Mouse (Mus musculus): ENCODE data around the gene Vwce. TPM values are rescaled to one million over a fixed set of nuclear protein-coding genes. Genes with fewer than 3 reads are reported as not detected.

Gene Vwce
- total RNA-seq, 2 experiments from 2014 or later, result 1.0 to 2.3 TPM

DNA sequence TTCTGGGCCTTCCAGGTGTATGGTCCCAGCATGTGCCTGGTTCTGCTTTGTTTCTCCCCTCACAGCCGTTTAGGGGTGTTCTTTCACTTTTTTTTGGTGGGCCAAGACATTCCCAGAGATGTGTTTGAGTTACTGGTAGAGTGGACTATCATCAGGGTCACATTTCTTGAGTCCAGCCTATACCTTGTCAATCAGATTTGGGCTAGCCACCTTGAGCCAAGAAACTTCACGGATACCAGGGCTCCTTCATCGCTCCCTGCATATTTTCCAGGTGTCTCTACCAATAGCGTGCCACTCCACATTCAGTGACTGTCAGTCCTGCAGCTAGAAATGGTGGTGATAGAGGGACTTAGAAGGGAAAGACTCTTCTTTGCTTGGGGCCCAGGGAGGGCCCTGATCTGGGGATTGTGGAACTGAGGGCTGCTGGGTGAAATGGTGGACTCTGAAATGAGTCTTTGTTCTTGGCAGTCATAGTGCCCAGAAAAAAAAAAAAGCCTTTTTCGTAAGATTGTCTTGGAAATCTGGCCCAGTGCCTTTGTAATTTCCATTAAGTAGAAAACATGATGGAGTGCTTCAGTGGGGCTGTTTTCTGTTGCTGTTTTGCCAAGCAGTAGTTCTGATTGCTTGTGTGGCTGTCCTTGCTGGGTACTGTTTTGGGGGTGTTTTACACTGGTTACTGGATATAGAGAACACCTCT lies 55.6 kb downstream of the Vwce start:
- no peak for DNase-seq (ENCODE audit: low spot score in 2 of 2)

DNA sequence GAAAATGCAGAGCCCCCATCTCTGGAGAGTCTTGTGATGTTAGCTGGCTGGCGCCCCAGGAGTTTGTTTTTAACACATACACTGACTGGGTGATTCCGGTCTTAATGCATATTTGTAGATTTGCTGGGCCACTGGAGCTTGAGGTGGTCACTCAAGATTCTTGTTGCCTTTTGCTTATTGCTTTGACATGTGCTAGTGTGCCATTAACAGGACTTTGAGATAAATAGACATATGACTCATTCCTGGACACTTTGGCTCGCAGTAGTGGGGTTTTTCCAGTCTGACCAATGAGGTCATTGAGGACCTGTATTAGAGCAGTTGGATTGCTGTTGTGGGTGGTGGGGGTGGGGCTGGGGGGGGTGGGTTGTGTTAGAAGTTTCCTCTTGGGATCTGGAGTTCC lies 56.3 kb downstream of the Vwce start:
- no peak for DNase-seq (ENCODE audit: low spot score in 2 of 2)

DNA sequence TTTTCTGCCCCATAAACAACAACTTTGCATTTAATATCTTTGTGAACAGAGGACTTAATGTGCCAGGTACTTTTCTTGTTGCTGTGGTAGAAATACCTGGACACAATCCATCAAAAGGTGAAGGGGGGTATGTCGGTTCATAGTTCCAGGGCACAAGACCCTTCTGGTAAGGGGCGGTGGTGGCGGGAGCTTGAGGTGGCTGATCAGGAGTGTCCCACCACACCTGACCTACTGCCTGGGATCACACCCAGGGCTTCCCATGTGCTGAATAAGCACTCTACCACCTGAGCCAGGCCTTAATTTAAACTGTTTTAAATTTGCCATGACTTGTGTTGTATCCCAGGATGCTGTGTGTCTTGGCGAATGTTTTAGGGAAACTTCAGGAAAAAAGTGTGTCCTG lies 57.1 kb downstream of the Vwce start:
- DNase-seq (ENCODE audit: low spot score in 2 of 2), result no peak

DNA sequence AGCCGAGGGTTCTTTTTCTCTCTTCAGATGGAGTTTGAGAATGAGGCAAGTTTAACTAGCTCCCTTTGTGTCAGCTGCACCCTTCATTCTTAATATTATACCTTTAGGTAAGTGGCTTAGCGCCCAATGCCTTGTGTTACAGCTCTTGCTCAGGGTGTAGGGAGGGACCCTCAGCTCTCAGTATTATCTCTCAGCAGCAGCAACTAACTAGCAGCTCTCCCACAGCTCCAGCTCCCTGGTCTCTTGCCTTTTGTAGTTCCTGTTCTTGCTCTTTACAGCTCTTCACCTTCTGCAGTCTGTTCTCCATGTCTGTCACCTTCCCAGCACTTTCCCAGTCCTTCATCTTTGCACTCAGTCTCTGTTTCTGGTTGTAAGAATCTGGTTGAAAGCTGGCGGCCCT lies 57.6 kb downstream of the Vwce start:
- no peak for DNase-seq (ENCODE audit: low spot score in 2 of 2)

DNA sequence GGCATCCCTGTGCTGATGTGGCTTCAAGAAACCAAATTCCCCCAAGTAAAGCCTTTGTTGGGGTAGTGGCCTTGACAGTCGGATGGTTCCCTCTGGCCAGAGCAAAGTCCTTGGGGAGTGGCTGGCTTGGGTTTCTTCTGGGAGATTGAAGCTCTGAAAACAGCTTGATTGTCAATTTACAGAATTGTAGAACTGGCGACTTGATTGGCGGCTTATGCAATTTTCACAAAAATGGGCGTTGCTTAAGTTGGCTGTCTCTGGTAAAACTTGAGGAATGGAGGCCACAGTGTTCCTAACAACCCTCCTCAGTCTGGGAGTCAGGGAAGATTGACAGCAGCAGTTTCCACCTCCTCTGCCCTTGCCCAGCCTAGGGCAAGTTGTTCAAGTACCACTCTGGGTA lies 58.3 kb downstream of the Vwce start:
- DNase-seq (ENCODE audit: low spot score in 2 of 2), result no peak

DNA sequence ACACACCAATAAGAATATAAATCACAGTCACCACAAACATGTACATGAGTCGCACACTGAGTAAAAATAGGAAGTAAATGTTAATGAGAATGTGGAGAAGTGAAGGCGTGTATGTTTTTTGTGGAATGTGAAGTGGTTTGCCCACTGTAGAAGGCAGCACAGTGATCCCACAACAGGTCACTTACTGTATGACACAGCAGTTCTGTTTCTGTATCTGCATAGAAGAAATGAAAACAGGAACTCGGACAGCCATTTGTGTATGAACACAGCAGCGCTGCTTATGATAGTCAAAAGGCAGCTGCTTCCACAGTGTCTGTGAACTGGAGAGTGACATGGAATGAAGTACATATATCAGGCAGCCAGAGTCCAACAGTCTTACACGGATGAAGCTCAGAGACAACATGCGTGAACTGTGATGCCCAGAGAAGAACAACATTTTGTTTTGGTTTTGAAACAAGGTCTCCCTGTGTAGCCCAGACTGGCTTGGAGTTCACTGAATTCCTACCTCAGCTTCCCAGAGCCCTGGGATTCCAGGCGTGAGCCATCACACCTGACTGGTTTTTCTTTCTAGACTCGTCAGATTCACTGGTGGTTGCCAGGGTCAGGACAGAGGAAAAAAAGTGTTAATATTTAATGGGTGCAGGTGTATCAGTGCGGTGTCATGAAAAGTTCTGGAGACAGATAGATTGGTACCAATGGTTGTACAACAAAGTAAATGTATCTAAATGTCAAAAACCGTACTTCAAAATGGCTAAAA lies 60.1 kb downstream of the Vwce start:
- no peak for DNase-seq (ENCODE audit: low spot score in 2 of 2)

DNA sequence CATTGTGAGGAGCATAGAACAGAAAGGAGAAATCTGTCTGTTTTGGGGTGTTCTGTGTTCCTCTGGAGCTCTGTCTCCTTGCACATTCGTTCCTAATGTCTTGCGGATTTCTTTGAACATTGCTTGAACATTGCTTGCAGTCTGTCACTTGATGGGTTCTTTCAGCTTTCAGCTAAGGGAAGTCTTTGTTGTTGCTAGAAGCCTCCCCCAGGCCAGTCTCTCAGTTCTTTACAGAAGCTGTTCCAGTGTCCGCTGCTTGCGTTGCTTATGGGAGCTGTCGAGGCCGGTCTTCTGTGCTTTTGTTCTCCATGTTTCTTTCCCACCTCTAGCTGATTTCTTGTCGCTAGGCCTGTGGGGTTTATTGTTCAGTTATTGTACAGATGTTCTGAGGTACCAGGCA lies 61.8 kb downstream of the Vwce start:
- DNase-seq (ENCODE audit: low spot score in 2 of 2), result no peak

DNA sequence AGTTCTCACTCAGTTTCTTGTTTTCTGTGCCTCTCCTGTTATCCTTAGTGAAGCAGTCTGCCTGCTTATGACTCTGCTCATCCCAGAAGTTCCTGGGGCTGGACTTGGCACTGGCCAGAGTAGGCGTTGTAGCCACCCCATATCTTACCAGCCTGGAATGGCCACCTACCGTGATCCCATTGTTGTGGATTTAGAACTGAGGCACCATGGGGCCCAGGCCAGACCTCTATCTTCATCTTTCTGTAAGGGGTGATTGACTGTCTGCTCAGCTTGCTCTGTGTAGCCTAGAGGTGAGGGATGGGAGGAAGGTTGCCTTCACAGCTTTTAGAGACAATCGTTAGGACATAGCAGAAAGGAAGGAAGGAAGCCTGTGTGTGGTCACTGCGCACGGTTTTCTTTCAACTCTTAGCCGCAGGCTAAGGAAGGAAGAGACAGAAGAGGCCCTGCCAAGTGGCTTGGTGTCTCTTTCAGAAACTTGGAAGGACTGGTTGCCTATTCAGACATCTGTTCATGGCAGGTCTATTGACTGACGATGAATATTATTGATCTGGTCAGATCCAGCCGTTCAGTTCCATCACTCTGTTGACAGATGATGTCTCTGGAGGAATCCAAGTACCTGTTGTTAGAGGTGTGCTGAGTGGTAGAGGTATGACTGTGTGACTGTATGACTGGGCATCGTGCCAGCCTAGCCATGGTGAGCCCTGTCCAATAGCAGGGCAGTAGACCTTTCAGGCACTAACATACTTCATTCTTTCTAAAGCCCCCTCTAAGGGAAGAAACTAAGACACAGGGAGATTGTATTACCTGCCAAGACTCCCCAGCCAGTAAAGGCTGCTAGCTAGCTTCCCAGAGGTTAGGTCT lies 64.3 kb downstream of the Vwce start:
- no peak for DNase-seq (ENCODE audit: low spot score in 2 of 2)

DNA sequence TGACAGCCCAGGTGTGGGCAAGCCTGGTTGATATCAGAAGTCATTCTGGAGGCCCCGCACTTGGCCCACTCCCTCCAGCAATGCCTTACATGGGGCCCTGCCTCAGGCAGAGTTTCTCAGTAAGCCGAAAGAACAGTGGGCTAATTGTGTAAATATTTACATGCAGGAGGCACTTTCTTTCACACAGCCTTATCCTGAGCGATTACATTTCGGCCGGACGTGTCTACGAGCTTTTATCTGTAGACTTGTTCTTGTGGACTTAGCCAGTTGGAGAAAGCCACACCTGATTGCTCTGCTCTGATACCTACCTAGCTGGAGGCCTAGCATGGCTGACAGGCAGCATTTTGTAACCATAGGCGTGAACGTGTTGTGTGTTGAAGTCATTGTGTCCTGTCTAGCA lies 65.8 kb downstream of the Vwce start:
- no peak for DNase-seq (ENCODE audit: low spot score in 2 of 2)

DNA sequence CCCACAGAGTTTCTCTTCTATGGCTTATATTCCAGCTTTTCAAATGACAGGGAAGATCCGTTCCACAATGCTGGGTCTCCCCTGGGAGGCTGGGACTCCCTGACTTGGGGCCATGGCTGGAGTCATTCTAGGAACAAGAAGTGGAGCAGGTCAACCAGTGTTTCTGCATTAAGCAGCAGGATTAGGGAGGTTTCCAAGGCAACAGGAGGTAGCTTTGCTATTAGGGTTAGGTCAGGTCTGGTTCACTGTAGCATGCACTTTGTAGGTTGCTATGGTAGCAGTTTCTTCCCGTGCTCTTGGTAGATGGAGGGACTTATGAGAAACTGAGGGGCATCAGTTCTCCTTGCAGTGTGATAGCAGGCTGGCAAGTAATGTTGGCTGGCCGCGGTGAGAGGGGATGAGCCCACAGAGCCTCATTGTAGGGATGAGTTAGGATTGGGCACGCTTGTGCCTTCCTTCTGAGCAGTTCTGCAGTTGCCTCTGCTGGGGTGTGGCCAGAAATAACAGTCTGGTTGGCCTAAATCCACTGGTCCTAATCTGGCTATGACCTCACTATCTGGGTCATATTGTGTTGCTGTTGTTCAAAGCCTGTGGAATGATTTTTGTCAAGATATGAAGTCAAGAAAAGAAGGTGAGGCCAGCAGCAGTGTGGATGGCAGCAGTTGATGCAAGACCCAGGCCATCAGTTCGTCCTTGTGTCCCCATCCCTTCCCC lies 67.2 kb downstream of the Vwce start:
- DNase-seq (ENCODE audit: low spot score in 2 of 2), result no peak

DNA sequence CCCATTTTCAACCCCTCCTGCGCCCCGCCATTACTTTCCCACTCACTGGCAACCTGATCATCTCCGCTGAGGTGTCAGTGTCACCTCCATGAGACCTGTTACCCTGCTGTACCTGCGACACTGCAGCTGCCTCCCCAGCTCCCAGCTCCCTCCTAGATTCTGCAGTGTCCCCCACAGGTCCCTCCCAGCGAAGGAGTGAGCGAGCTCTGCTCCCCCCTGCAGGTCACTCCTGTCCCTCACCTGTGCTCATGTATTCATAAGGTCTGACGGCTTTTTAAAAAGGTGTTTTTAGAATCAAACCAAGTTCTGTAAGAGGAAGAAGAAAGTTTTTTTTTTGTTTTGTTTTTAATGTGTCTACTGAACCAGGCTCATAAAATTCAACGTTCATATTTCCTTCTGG lies 68.1 kb downstream of the Vwce start:
- no peak for DNase-seq (ENCODE audit: low spot score in 2 of 2)

DNA sequence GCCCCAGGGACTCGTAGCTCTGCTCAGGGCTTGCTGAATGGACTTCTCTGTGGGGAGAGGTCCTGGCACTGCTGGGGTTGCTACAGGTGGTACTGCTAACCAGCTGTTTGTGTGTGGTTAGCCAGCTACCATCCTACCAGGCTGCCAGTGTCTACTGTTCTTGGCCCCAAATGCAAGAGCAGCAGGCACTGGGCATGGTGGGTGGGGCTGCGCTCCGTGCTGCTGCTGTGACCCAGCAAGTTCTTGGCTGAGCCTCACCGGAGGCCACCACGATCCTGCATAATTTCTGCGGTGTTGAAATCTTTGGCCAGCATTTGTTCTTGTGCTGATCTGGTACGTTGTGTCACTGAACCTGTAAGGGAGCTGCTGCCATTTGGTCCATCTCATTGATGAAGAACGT lies 69.5 kb downstream of the Vwce start:
- DNase-seq (ENCODE audit: low spot score in 2 of 2), result no peak

DNA sequence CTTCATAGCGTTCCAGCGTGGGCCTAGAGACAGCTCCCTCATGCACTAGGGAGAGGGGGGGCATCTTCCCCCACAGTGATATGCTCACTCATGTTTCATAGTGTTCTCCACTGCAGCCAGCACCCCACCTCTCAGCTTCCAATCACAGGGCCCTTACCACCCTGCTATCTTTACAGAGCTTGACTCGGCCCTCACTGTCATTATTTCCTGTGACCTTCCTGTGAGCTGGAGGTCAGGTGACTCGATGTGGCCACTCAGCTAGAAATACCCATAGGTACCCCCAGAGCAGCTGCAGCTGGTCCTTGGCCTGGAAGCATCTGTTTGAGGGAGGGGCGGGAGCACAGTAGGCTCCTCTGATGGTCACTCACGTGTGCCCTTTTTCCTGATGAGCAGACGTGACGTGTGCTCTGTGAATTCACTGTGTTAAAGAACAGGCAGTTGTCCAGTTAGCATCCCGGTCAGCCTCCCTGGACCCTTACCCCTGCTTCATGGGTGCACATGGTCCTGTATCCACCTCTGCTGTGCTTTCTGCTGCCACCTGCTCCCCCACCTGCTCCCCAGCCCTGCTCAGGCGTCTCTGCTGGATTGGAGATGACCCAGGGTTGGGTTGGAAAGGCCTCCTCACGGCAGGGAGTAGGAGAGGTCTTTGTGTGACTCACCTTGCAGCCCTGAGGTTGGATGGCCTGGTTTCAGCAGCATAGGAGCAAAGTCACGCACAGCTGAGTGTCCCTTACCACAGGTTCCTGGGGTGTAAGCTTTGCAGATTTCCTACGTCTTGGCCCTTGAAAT lies 73.3 kb downstream of the Vwce start:
- DNase-seq (ENCODE audit: low spot score in 2 of 2), result no peak

DNA sequence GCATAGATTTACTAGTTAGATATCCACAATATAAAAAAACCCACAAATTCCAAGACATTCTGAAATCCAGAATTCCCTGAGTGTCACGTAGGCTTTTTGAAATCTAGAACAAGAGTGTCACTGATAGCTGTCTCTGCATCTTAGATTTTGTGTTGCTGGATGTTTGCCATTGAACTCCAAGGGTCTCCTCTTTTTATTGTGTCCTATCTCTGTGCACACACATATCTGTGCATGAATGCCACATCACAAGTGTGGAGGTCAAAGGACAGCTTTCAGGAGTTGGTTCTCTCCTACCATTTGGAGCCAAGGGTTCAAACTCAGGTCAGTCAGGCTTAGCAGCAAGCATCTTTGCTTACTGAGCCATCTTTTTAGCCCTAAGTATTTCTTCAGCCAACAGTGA lies 73.9 kb downstream of the Vwce start:
- no peak for DNase-seq (ENCODE audit: low spot score in 2 of 2)

DNA sequence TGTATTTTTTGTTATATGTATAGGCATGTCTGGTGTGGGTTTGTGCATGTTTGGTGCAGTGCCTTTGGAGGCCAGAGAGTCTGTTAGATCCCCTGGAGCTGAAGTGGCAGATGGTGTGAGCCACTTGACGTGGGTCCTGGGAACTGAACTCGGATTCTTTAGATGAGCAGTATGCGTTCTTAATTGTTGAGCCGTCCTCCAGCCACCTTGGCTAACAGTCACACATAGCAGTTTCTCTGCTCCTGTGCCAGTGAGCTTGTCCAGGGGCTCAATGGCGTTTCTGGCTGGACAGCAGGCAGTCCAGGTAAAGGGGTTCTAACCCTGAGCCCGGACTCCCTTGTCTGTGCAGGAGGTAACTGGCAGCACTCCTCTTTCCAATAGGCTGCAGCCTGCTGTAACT lies 74.9 kb downstream of the Vwce start:
- DNase-seq (ENCODE audit: low spot score in 2 of 2), result no peak

DNA sequence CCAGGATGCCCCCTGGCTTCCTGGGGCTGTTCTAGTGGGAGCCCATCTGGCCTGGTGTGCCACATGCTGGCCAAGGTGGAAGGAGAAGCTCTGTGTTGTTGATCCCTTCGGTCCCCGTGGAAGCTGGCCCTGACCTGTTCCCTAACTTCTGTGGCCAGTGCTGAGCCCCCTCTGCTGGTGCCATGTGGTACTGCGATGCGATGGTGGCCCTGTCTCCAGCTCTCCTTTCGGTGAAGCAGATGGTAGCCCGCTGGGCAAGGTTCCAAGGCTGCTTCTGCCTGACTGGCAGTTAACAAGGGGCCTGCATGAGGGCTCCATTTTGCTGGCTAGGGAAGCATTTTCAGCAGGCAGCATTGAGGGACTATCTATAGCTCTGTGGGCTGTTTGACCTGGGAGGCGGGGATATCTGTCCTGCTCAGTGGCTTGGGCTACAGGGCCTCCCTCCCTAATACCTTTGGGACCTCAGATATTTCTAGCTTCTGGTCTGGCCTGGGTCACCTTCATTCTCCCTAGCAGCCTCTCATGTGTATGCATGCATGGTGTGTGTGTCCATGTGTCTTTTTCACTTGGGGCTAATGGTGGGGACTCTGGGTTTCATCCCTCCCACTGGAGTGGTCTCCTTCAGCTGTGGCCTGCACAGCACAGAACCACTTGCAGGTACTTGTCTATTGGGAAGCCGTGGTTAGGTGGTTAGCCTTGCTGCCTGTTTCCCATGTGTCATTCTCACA lies 75.5 kb downstream of the Vwce start:
- DNase-seq (ENCODE audit: low spot score in 2 of 2), result peak; percentile 100

DNA sequence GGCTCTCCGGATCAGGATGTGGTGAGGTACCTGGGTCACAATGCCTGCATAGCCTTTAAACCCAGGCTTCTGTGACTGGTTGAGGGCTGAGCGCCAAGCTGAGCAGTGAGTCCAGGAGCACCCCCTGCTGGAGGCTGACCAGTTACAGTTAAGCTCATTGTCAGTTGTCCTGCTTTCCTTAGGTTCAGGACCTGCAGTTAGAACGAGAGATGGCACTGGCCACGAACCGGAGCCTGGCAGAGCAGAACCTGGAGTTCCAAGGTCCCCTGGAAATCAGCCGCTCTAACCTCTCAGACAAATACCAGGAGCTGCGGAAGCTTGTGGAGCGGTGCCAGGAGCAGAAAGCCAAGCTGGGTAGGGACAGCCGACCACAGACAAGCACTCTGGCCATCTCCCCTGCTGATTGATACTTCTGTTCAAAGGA lies 76.1 kb downstream of the Vwce start:
- DNase-seq (ENCODE audit: low spot score in 2 of 2), result peak; percentile 76 to 84

DNA sequence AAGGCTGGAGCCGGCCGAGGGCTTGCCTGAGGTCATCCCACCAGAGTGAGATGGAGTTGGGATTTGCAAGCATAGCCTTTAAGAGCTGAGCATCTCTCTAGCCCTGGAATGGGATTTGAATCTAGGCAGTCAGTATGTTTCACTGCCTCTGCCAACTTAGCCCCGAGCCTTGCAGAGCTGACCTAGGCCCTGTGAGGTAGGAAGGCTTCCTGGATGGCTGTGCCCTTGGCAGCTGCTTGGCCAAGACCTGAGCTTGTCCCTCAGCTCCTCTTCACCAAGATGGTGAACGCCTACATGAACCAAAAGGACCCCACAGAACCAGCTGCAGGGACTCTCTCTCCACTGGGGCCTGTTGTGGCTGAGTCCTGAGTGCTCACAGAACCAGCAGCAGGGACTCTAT lies 76.7 kb downstream of the Vwce start:
- DNase-seq (ENCODE audit: low spot score in 2 of 2), result no peak

DNA sequence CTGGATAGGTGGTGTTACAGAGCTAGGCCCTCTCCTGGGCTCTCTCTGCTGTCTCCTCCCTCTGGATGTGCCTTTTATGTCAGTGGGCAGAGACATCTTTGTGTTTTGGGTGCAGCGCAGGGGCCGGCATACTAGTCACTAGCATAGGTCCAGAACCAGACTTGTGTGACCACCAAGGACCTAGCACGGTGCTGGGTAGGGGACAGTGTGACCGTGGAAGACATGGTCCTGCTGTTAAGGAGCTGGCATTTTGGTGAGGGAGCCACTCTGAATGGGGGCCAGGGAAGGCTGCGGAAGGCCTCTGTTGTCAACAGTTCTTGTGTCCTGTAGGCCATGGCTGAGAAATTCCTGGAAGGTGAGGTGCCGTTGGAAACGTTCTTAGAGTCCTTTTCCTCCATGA lies 78.2 kb downstream of the Vwce start:
- no peak for DNase-seq (ENCODE audit: low spot score in 2 of 2)

DNA sequence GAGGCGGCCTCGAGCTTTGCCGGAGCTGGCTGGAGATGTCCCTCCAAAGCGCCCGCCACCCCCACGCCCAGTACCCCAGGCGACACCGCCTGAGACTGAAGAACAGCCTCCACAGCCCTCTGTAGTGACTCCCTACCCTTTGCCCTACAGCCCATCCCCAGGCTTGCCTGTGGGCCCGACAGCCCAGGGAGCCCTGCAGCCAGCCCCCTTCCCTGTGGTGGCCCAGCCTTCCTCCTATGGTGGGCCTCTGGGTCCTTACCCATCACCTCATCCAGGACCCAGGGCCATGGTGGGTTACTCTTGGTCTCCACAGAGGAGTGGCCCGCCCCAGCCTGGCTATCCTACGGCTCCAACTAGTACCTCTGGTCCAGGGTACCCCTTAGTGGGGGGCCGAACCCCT lies 78.6 kb downstream of the Vwce start:
- no peak for DNase-seq (ENCODE audit: low spot score in 2 of 2)
